Mouse (Mus musculus): ENCODE results near the gene Ccdc62.
A peak's percentile ranks its signal among the peaks of the same experiment; 100 is the strongest.

Gene Ccdc62

DNA sequence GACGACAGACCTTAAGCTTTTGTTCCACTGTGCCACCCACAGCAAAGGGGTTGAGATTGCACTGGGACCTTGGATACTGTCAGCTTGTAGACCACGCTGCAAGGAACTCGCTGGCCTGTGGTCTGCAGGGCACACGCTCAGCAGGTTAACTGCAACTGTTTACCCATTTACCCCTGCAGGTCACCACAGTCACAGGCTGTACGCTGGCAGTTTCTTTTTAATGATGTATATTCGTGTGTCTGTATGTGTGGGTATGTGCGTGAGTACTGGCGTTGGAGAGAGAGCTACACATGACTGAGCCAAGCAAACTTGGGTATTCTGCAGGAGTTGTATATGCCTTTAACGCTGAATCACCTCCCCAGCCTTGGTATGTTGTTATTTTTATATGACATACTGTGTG, 88.2 kb downstream of the Ccdc62 start:
- DNase-seq (ENCODE audit: inconsistent age in 2 of 2, low spot score in 1 of 2): peak in 1 of 2 experiments; percentile 71

Measured in adrenal gland, adult (tissue).